Mouse (Mus musculus) lung, postnatal 0 days (tissue): ENCODE results near the gene Rock2. TPM values are rescaled to one million over a fixed set of nuclear protein-coding genes. Genes with fewer than 3 reads are reported as not detected.

Experiments
- ATAC-seq: fragments of 200-750 bp; cut with Nextera tagmentation; 2 replicates; pipeline ENCODE4 v1.8.0; 2017; ENCODE audit warnings: moderate library complexity
- DNase-seq: peaks from one replicate; pipeline ENCODE4 v3.0.0-alpha.2; 2016; ENCODE audit warnings: low spot score
- H3K27ac ChIP-seq: fragments of 300-500 bp; sonication (generic); 2 replicates; pipeline ENCODE4 v1.5.1; 2014; ENCODE audit warnings: antibody characterized with exemption, mild to moderate bottlenecking, low read length, mixed read lengths
- H3K27me3 ChIP-seq: fragments of 300-500 bp; sonication (generic); replicated peaks from 2 replicates; pipeline ENCODE4 v1.6.1; 2014; ENCODE audit warnings: low read length, mixed read lengths; ENCODE audit not compliant: insufficient read depth
- H3K36me3 ChIP-seq: fragments of 300-500 bp; sonication (generic); 2 replicates; pipeline ENCODE4 v1.6.1; 2014; ENCODE audit warnings: low read length, mixed read lengths; ENCODE audit not compliant: insufficient read depth
- H3K4me1 ChIP-seq: fragments of 300-500 bp; sonication (generic); 2 replicates; pipeline ENCODE4 v1.6.1; 2014; ENCODE audit warnings: antibody characterized with exemption, low read depth, low read length, mixed read lengths; ENCODE audit not compliant: insufficient read depth
- H3K4me2 ChIP-seq: fragments of 300-500 bp; sonication (generic); replicated peaks from 2 replicates; pipeline ENCODE4 v1.6.1; 2014; ENCODE audit warnings: low read depth, mild to moderate bottlenecking, low read length, moderate library complexity, mixed read lengths
- H3K4me3 ChIP-seq: fragments of 300-500 bp; sonication (generic); 2 replicates; pipeline ENCODE4 v1.5.1; 2014; ENCODE audit warnings: low read depth, low read length
- H3K9ac ChIP-seq: fragments of 300-500 bp; sonication (generic); replicated peaks from 2 replicates; pipeline ENCODE4 v1.6.1; 2014; ENCODE audit warnings: low read depth, mild to moderate bottlenecking
- H3K9me3 ChIP-seq: fragments of 300-500 bp; sonication (generic); 2 replicates; pipeline ENCODE4 v1.6.1; 2016; ENCODE audit warnings: low read length, mixed read lengths
- CTCF ChIP-seq: IDR thresholded peaks from 2 replicates; pipeline ENCODE4 v1.5.1; 2016; ENCODE audit warnings: antibody characterized with exemption, mild to moderate bottlenecking
- EP300 ChIP-seq: IDR thresholded peaks from 2 replicates; pipeline ENCODE4 v1.6.1; 2016; ENCODE audit warnings: antibody characterized with exemption, mild to moderate bottlenecking, control low read depth
- WGBS: fragments of 180-500 bp; shearing (Covaris S2); extraction: QIAGEN DNeasy Blood & Tissue Kit; methylation state at CpG from one replicate; pipeline ENCODE4 v1.1.7; 2014; 5-methylcytosine and 5-hydroxymethylcytosine counted together
- polyA plus RNA-seq: library from polyadenylated mRNA; unstranded; fragments of >200 nt; fragmentation: Nextera tagmentation; extraction: Ambion mirVana; gene quantifications from 2 replicates; pipeline ENCODE4 v1.2.1, GENCODE M21; 2015

Gene Rock2
- 18.2 and 22.9 TPM in 2 replicates for polyA plus RNA-seq

DNA sequence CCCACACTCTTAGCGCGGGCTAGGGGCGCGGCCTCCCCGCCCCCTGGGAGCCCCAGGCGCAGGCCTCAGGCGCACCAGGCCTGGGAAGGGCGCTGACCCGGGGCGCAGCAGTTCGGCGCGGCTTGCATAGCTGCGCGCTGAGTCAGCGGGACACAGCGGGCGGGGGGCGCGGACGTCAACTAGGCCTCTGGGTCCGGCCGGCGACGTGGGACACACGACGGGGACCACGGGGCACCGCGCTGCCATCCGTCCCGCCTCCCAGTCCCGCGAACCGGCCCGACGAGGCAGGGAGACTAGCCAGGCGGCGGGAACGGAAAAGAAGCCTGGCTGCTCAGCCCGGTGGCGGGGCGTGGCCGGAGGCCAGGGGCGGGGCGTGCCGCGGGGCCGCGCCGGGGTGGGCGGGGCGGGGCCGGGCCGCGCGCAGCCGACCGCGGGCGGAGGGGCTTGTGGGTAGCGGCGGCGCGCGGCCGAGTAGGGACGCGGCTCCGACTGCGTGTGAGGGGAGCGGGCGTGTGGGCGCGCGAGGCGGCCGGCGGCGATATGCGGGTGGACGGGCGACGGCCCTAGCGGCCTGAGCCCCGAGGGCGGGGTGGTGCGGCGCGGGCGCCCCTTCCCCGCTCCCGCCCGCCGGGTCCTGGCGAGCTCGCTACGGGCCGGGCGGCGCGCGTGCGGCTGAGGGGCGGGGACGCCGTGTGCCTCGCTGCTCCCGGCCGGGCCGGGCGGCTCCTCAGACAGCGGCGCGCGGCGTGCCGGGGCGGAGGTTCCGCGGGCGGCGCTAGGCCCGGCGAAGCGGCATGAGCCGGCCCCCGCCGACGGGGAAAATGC lies at the start of gene Rock2:
TSS of gene Rock2 (plus strand) at position 500 of the 825 bp plus-strand sequence.
- TF ChIP-seq EP300 (no peak), CTCF (no peak; the same call in 1 of the 2 replicates)
- peak within 1 kb of the TSS; percentile 96 for H3K4me3 ChIP-seq
- H3K4me2 ChIP-seq = peak within 1 kb of the TSS; percentile 70
- no peaks in the 10 kb centered on the region; the same call in 1 of the 2 replicates for H3K4me1 ChIP-seq
- H3K9me3 ChIP-seq = no peaks in the 10 kb centered on the region
- H3K9ac ChIP-seq = peak within 1 kb of the TSS; percentile 92
- ATAC-seq = peak; percentile 91
- no peaks in the 10 kb centered on the region for H3K27me3 ChIP-seq
- DNase-seq = peak; percentile 92
- peak within 1 kb of the TSS; percentile 99 for H3K27ac ChIP-seq
- H3K36me3 ChIP-seq = no peaks in the 10 kb centered on the region
- WGBS = 0% methylated on average over 34 of the region's 130 CpGs

DNA sequence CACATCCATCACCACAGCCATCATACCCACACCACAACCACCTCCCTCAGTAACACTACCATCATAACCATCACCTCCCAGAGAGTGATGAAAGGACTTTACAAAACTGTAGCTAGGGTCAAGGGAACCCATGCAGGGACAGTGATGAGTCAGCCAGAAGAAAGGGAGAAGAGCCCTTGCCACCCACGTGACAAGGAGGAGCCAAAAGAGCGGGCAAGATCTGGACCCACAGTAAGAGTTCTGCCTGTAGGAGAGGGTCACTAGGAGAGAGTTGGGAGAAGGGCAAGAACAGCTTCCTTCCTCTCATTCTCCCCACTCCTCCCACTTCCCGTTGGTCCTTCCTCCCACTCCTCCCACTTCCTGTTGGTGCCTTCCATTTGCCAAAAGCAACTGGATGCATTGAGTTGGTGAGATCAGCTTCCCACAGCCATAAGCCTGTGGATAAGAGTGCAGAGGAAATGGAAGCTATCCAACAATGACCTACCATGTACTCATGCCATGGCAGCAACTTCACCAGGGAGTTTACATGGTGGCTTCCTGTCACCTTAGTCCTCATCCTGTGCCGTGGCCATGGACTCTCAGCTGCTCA lies 47.4 kb upstream of the Rock2 start:
- Histone ChIP-seq H3K27me3 (no peaks in the 10 kb centered on the region), H3K36me3 (no peaks in the 10 kb centered on the region), H3K4me3 (no peak overlapping the region), H3K4me1 (no peaks in the 10 kb centered on the region), H3K9me3 (no peaks in the 10 kb centered on the region), H3K4me2 (no peak overlapping the region), H3K9ac (no peak overlapping the region), H3K27ac (no peak overlapping the region)
- 57% methylated on average over 4 of the region's 4 CpGs for WGBS
- DNase-seq (peak; percentile 73), ATAC-seq (peak; percentile 52)
- TF ChIP-seq EP300 (peak; percentile 75), CTCF (no peak)

DNA sequence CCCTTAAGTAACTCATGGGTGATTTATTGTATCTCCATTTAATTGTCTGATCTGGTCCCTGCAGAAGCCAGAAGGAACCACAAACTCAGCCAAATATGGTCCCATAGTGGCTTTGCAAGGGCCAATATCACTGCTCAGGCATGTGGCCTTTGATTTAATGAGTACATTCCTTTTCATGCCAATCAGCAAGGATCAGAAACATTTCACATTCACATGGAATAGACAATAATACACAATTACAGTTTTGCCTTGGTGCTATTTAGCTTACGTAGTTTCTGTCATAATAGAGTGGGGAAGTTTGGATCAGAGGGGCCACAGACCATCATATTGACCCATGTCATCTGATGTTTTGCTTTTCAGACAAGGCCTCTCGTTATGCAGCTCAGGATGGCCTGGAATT lies 46.2 kb upstream of the Rock2 start:
- no peaks in the 10 kb centered on the region for H3K9me3 ChIP-seq
- no peak overlapping the region for H3K9ac ChIP-seq
- H3K4me3 ChIP-seq = no peak overlapping the region
- H3K4me2 ChIP-seq = no peak overlapping the region
- peaks cover 2% of the 10 kb centered on the region; the same call in 1 of the 2 replicates for H3K4me1 ChIP-seq
- H3K36me3 ChIP-seq = no peaks in the 10 kb centered on the region
- no peak for TF ChIP-seq EP300
- no peak for TF ChIP-seq CTCF
- no peak overlapping the region for H3K27ac ChIP-seq
- 78% methylated on average over 2 of the region's 2 CpGs for WGBS
- DNase-seq (no peak), ATAC-seq (no peak)
- no peaks in the 10 kb centered on the region for H3K27me3 ChIP-seq

DNA sequence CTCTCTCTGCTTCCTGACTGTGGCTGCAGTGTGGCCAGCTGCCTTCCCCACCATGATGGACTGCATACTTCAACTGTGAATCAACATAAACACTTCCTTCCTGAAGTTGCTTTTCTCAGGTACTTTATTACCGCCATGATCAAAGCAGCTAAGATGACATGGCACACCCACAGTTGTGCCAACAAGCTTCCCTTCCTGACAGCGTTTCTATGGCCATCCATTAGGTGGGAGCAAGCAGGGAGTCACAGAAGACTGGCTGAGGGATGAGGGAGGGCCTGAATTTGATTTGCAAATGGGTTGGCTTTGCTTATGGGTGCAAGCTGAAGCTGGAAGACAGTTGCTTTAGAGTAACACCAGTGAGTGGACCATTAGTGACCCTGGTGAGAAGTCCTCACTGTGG lies 44.9 kb upstream of the Rock2 start:
- Histone ChIP-seq H3K36me3 (no peaks in the 10 kb centered on the region), H3K4me1 (peaks cover 7% of the 10 kb centered on the region; the same call in 1 of the 2 replicates), H3K4me2 (no peak overlapping the region), H3K9ac (no peak overlapping the region), H3K4me3 (no peak overlapping the region), H3K27me3 (no peaks in the 10 kb centered on the region), H3K9me3 (no peaks in the 10 kb centered on the region), H3K27ac (no peak overlapping the region)
- 33% methylated on average over 2 of the region's 2 CpGs for WGBS
- no peak for TF ChIP-seq CTCF
- no peak for TF ChIP-seq EP300
- ATAC-seq (no peak), DNase-seq (no peak)

DNA sequence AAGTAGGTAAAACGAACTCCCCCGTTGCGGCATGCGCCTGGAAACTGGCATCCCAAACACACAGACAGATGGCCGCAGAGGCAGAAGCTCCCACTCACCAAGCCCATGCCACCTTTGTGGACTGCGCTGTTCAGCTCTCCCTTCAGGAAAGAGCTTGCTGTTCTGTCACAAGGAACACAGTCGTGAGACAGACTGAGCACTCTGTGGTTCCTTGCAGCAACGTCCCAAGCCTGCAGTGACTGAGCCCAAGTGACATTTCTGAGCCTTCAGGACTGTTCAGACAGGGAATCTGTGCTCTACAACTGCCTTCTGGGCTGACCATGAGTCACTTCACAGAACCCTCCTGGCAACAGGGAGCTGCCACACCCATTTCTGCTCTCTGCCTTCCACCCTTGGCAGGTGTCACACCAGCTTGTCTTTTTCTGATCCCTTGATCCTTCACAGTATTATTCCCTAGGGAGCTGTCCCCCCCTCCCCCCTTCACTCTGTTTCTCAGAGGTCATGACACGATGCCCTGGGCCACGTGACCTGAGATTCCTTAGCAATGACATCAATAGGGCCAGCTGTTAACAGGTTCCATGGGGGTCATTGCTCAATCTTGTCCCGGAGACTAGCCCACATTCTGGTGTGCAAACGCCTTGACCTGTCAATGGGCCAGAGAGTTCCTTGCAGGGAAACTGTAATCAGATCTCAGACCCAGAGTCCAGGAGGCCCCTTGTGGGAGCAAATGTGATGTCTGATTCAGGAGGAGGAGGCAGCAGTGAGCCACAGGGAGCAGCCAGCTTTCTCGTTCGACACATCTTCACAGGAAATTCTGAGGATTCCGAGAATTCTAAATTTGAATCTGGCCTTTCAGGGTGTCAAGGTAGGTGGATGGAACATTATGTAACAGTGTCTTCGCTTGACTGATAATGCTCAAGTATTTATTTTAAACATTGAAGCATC lies 44.0 kb upstream of the Rock2 start:
- DNase-seq = peak; percentile 88

More for the DNA sequence above, 44.0 kb upstream of the Rock2 start:
- Histone ChIP-seq H3K9me3 (no peaks in the 10 kb centered on the region), H3K27ac (0 out of 2 replicates have a peak overlapping the region, but pooled peaks have one; percentile 3), H3K9ac (no peak overlapping the region), H3K4me1 (peaks cover 7% of the 10 kb centered on the region; the same call in 1 of the 2 replicates), H3K36me3 (no peaks in the 10 kb centered on the region), H3K4me2 (no peak overlapping the region), H3K4me3 (no peak overlapping the region), H3K27me3 (no peaks in the 10 kb centered on the region)
- 50% methylated on average over 16 of the region's 16 CpGs for WGBS
- peak; percentile 75 for TF ChIP-seq EP300
- TF ChIP-seq CTCF = peak; percentile 51
- peak; percentile 61 for ATAC-seq
